Mouse (Mus musculus): ENCODE results near the gene Adar.

GRCm38 (mm10) chr3:89786275-89786674, 71.5 kb downstream of the Adar start:
- TF ChIP-seq CTCF (IDR thresholded peaks at IDR 0.05; ENCODE audit: low read depth, low read length) (no peak), POLR2AphosphoS5 (IDR thresholded peaks at IDR 0.05; ENCODE audit: insufficient replicate concordance, low read depth, low read length) (no peak), GATA1 (IDR thresholded peaks at IDR 0.05; ENCODE audit: borderline replicate concordance, low read length) (no peak), TAL1 (conservative IDR thresholded peaks at IDR 0.05; ENCODE audit: low read depth, low read length) (no peak), GATA2 (IDR thresholded peaks at IDR 0.05; ENCODE audit: borderline replicate concordance, low read depth, low read length) (no peak)

Data from G1E (cell line).